Mouse (Mus musculus): ENCODE measurements at regions not wholly inside any gene's neighbourhood (a gene's known extent, or its start where the extent isn't known, plus 50 kb on each side); places are given as distances from the start of the nearest gene placed in this dataset.

GRCm38 (mm10) chr12:86579716-86580115 lies 98.8 kb upstream of the Vash1 start:
- WGBS: 80% methylated on average over 2 of the region's 2 CpGs

DNA sequence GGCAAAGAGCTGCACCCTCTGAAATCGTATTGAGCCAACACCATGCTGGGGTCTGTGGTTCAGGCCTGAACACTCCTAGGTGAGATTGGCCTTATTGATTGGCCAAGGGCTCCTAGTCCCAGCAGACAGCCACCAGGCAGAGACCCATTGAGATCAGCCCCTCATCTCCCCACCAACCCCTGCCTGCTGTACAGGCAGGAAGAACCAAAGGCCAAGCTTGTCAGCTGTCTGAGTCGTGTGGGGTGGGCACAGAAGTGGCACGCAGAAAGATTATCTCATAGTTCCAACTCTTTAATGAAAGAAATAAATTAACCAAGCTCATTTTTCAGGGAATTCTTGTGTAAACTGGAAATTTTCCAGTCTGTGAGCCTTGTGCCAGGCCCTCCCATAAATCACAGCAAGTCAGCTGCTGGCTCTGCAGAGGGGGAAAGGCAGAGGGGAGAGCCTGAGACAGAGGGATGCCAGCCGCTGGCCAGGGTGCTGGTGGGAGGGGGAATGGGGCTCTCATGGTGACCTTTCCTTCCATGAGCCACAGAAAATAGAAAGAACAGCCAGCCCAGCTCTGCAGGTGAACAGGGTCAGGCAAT lies 98.3 kb upstream of the Vash1 start:
- Histone ChIP-seq H3K4me3 (ENCODE audit: low read depth, low read length) (no peak overlapping the region), H3K27ac (replicated peaks; ENCODE audit: low read depth, low read length) (no peak overlapping the region), H3K27me3 (ENCODE audit: control insufficient read depth, insufficient read depth, low read length) (no peaks in the 10 kb centered on the region), H3K36me3 (replicated peaks; ENCODE audit: control insufficient read depth, insufficient read depth, low read depth, low read length) (no peaks in the 10 kb centered on the region), H3K9ac (replicated peaks; ENCODE audit: low read length) (no peak overlapping the region), H3K9me3 (replicated peaks; ENCODE audit: control insufficient read depth, low read length) (no peaks in the 10 kb centered on the region), H3K4me1 (ENCODE audit: control insufficient read depth, insufficient read depth, low read length) (no peaks in the 10 kb centered on the region), H3K4me2 (ENCODE audit: low read depth, low read length) (no peak overlapping the region)
- ATAC-seq (replicated peaks; ENCODE audit: insufficient number of reproducible peaks, low FRiP score, low TSS enrichment, low read depth): no peak
- WGBS: 72% methylated on average over 4 of the region's 4 CpGs
- no peak for DNase-seq (ENCODE audit: low spot score)

More at GRCm38 (mm10) chr12:86579716-86580115, 98.8 kb upstream of the Vash1 start:
- H3K4me2 ChIP-seq (ENCODE audit: low read depth, low read length): no peak overlapping the region
- DNase-seq (ENCODE audit: low spot score) (no peak), ATAC-seq (replicated peaks; ENCODE audit: insufficient number of reproducible peaks, low FRiP score, low TSS enrichment, low read depth) (no peak)
- H3K9ac ChIP-seq (replicated peaks; ENCODE audit: low read length): no peak overlapping the region
- no peaks in the 10 kb centered on the region for H3K4me1 ChIP-seq (ENCODE audit: control insufficient read depth, insufficient read depth, low read length)
- no peak overlapping the region for H3K4me3 ChIP-seq (ENCODE audit: low read depth, low read length)
- no peaks in the 10 kb centered on the region for H3K9me3 ChIP-seq (replicated peaks; ENCODE audit: control insufficient read depth, low read length)
- H3K36me3 ChIP-seq (replicated peaks; ENCODE audit: control insufficient read depth, insufficient read depth, low read depth, low read length): no peaks in the 10 kb centered on the region
- H3K27me3 ChIP-seq (ENCODE audit: control insufficient read depth, insufficient read depth, low read length): no peaks in the 10 kb centered on the region
- no peak overlapping the region for H3K27ac ChIP-seq (replicated peaks; ENCODE audit: low read depth, low read length)

GRCm38 (mm10) chr12:86582076-86582475 lies 96.4 kb upstream of the Vash1 start:
- H3K4me1 ChIP-seq (ENCODE audit: control insufficient read depth, insufficient read depth, low read length): no peaks in the 10 kb centered on the region
- no peak overlapping the region for H3K9ac ChIP-seq (replicated peaks; ENCODE audit: low read length)
- ATAC-seq (replicated peaks; ENCODE audit: insufficient number of reproducible peaks, low FRiP score, low TSS enrichment, low read depth) (no peak), DNase-seq (ENCODE audit: low spot score) (no peak)
- H3K36me3 ChIP-seq (replicated peaks; ENCODE audit: control insufficient read depth, insufficient read depth, low read depth, low read length): no peaks in the 10 kb centered on the region
- H3K9me3 ChIP-seq (replicated peaks; ENCODE audit: control insufficient read depth, low read length): no peaks in the 10 kb centered on the region
- H3K4me2 ChIP-seq (ENCODE audit: low read depth, low read length): no peak overlapping the region
- WGBS: 71% methylated on average over 3 of the region's 3 CpGs
- H3K27ac ChIP-seq (replicated peaks; ENCODE audit: low read depth, low read length): no peak overlapping the region
- no peaks in the 10 kb centered on the region for H3K27me3 ChIP-seq (ENCODE audit: control insufficient read depth, insufficient read depth, low read length)
- no peak overlapping the region for H3K4me3 ChIP-seq (ENCODE audit: low read depth, low read length)

DNA sequence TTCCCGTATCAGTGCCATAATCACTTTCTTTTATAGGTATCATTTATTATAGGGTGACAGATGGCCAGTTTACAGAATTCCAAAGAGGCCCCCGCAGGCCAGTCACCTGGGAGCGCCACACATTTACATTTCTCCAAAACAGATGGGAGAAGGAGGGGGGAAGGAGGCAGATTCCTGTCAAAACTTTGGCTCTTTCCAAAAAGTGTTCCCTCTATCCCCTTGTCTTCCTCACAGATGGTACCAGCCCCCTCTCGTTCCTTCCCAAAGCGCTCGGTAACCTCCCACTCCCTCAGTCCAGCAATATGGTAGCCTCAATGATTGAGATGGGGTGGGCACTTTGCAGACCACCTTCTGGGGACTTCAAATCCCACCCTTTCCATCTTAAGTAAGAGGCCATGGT lies 90.5 kb upstream of the Vash1 start:
- H3K36me3 ChIP-seq (replicated peaks; ENCODE audit: control insufficient read depth, insufficient read depth, low read depth, low read length): no peaks in the 10 kb centered on the region
- DNase-seq (ENCODE audit: low spot score) (no peak), ATAC-seq (replicated peaks; ENCODE audit: insufficient number of reproducible peaks, low FRiP score, low TSS enrichment, low read depth) (no peak)
- H3K4me2 ChIP-seq (ENCODE audit: low read depth, low read length): no peak overlapping the region
- H3K4me1 ChIP-seq (ENCODE audit: control insufficient read depth, insufficient read depth, low read length): no peaks in the 10 kb centered on the region
- H3K9ac ChIP-seq (replicated peaks; ENCODE audit: low read length): no peak overlapping the region
- H3K27me3 ChIP-seq (ENCODE audit: control insufficient read depth, insufficient read depth, low read length): no peaks in the 10 kb centered on the region
- WGBS: 87% methylated on average over 6 of the region's 6 CpGs
- no peak overlapping the region for H3K4me3 ChIP-seq (ENCODE audit: low read depth, low read length)
- no peak overlapping the region for H3K27ac ChIP-seq (replicated peaks; ENCODE audit: low read depth, low read length)
- H3K9me3 ChIP-seq (replicated peaks; ENCODE audit: control insufficient read depth, low read length): no peaks in the 10 kb centered on the region

GRCm38 (mm10) chr12:86592509-86592908 lies 86.0 kb upstream of the Vash1 start:
- H3K4me2 ChIP-seq (ENCODE audit: low read depth, low read length): no peak overlapping the region
- H3K4me3 ChIP-seq (ENCODE audit: low read depth, low read length): no peak overlapping the region
- H3K9ac ChIP-seq (replicated peaks; ENCODE audit: low read length): no peak overlapping the region
- H3K27ac ChIP-seq (replicated peaks; ENCODE audit: low read depth, low read length): no peak overlapping the region
- H3K27me3 ChIP-seq (ENCODE audit: control insufficient read depth, insufficient read depth, low read length): no peaks in the 10 kb centered on the region
- 79% methylated on average over 7 of the region's 7 CpGs for WGBS
- no peaks in the 10 kb centered on the region for H3K36me3 ChIP-seq (replicated peaks; ENCODE audit: control insufficient read depth, insufficient read depth, low read depth, low read length)
- no peaks in the 10 kb centered on the region for H3K4me1 ChIP-seq (ENCODE audit: control insufficient read depth, insufficient read depth, low read length)
- no peaks in the 10 kb centered on the region for H3K9me3 ChIP-seq (replicated peaks; ENCODE audit: control insufficient read depth, low read length)
- ATAC-seq (replicated peaks; ENCODE audit: insufficient number of reproducible peaks, low FRiP score, low TSS enrichment, low read depth): no peak
- DNase-seq (ENCODE audit: low spot score): no peak

DNA sequence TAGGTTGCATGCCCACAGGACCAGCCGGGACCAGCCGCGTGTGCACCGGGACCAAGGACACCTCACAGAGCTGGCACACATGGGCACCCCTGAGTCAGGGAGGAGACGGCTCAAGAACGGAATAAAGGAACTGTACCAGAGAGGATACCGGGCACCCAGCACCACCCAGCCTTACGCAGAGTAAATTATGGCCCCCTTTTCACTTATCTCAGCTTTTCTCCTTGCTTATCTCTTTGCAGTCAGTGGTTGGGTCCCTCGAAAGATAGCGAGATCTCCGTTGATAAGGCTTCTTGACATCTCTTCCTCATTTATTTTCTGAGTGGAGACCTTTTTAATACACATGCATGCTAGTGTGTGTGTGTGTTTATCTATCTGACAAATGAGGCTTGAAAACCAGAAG lies 83.9 kb upstream of the Vash1 start:
- ATAC-seq (replicated peaks; ENCODE audit: insufficient number of reproducible peaks, low FRiP score, low TSS enrichment, low read depth): no peak
- Histone ChIP-seq H3K36me3 (replicated peaks; ENCODE audit: control insufficient read depth, insufficient read depth, low read depth, low read length) (no peaks in the 10 kb centered on the region), H3K4me1 (ENCODE audit: control insufficient read depth, insufficient read depth, low read length) (no peaks in the 10 kb centered on the region), H3K27ac (replicated peaks; ENCODE audit: low read depth, low read length) (no peak overlapping the region), H3K9ac (replicated peaks; ENCODE audit: low read length) (no peak overlapping the region), H3K4me2 (ENCODE audit: low read depth, low read length) (no peak overlapping the region), H3K4me3 (ENCODE audit: low read depth, low read length) (no peak overlapping the region), H3K27me3 (ENCODE audit: control insufficient read depth, insufficient read depth, low read length) (no peaks in the 10 kb centered on the region), H3K9me3 (replicated peaks; ENCODE audit: control insufficient read depth, low read length) (no peaks in the 10 kb centered on the region)
- no peak for DNase-seq (ENCODE audit: low spot score)
- 88% methylated on average over 11 of the region's 11 CpGs for WGBS

- Histone ChIP-seq H3K27me3 (ENCODE audit: control insufficient read depth, insufficient read depth, low read length) (no peaks in the 10 kb centered on the region), H3K36me3 (replicated peaks; ENCODE audit: control insufficient read depth, insufficient read depth, low read depth, low read length) (no peaks in the 10 kb centered on the region), H3K9ac (replicated peaks; ENCODE audit: low read length) (no peak overlapping the region), H3K27ac (replicated peaks; ENCODE audit: low read depth, low read length) (no peak overlapping the region), H3K4me1 (ENCODE audit: control insufficient read depth, insufficient read depth, low read length) (no peaks in the 10 kb centered on the region), H3K9me3 (replicated peaks; ENCODE audit: control insufficient read depth, low read length) (no peaks in the 10 kb centered on the region), H3K4me3 (ENCODE audit: low read depth, low read length) (no peak overlapping the region), H3K4me2 (ENCODE audit: low read depth, low read length) (no peak overlapping the region)
- 19% methylated on average over 1 of the region's 1 CpGs for WGBS
- DNase-seq (ENCODE audit: low spot score) (no peak), ATAC-seq (replicated peaks; ENCODE audit: insufficient number of reproducible peaks, low FRiP score, low TSS enrichment, low read depth) (no peak)
Observed at GRCm38 (mm10) chr12:86600041-86600440, 78.5 kb upstream of the Vash1 start.

GRCm38 (mm10) chr12:86603521-86603920 lies 75.0 kb upstream of the Vash1 start:
- H3K9me3 ChIP-seq (replicated peaks; ENCODE audit: control insufficient read depth, low read length): no peaks in the 10 kb centered on the region
- no peak overlapping the region for H3K4me3 ChIP-seq (ENCODE audit: low read depth, low read length)
- H3K4me1 ChIP-seq (ENCODE audit: control insufficient read depth, insufficient read depth, low read length): no peaks in the 10 kb centered on the region
- ATAC-seq (replicated peaks; ENCODE audit: insufficient number of reproducible peaks, low FRiP score, low TSS enrichment, low read depth): no peak
- H3K27me3 ChIP-seq (ENCODE audit: control insufficient read depth, insufficient read depth, low read length): no peaks in the 10 kb centered on the region; the same call in 1 of the 2 replicates
- H3K36me3 ChIP-seq (replicated peaks; ENCODE audit: control insufficient read depth, insufficient read depth, low read depth, low read length): no peaks in the 10 kb centered on the region
- no peak overlapping the region for H3K9ac ChIP-seq (replicated peaks; ENCODE audit: low read length)
- no peak for DNase-seq (ENCODE audit: low spot score)
- H3K27ac ChIP-seq (replicated peaks; ENCODE audit: low read depth, low read length): no peak overlapping the region
- H3K4me2 ChIP-seq (ENCODE audit: low read depth, low read length): no peak overlapping the region
- 85% methylated on average over 5 of the region's 5 CpGs for WGBS

All from embryonic facial prominence, embryonic 11.5 days (tissue).